In genomic region chr17:80719309-80719708, GRCm38 (mm10) we compare ENCODE assay signal across 15 mouse cellular contexts.
"Had no signal": no experiment of that assay in that cellular context is flagged by ENCODE, and none has a peak within 500 bp of the region (broad histone marks: within the 10 kb centered on the region; RNA-seq: fewer than 3 reads in every experiment).

No protein-coding gene starts in this region.

- H3K27me3 ChIP-seq: liver, embryonic 15.5 days; midbrain, embryonic 12.5 days; stomach, embryonic 15.5 days had no signal

- H3K36me3 ChIP-seq: liver, embryonic 15.5 days; midbrain, embryonic 12.5 days; stomach, embryonic 15.5 days had no signal

- DNase-seq: kidney, adult 9 months; kidney, postnatal 36 days; lung, adult 2 months; lung, postnatal 4 days; retina, postnatal 1 day; right cerebral cortex, postnatal 4 days; spleen, adult 18-20 months; thymus, postnatal 4 days had no signal

- H3K4me2 ChIP-seq: liver, embryonic 11.5 days; liver, embryonic 15.5 days; midbrain, embryonic 12.5 days; stomach, embryonic 15.5 days had no signal

- H3K4me3 ChIP-seq: left cerebral cortex, adult 2 months; limb, embryonic 10.5 days; liver, embryonic 15.5 days; midbrain, embryonic 12.5 days; stomach, embryonic 15.5 days had no signal

- H3K27ac ChIP-seq: left cerebral cortex, adult 2 months; limb, embryonic 10.5 days; liver, embryonic 15.5 days; midbrain, embryonic 12.5 days; stomach, embryonic 15.5 days had no signal

- H3K9me3 ChIP-seq: limb, embryonic 10.5 days; liver, embryonic 15.5 days; midbrain, embryonic 12.5 days; stomach, embryonic 15.5 days had no signal

- ATAC-seq: midbrain, embryonic 16.5 days had no signal

- H3K9ac ChIP-seq: liver, embryonic 15.5 days; midbrain, embryonic 12.5 days; stomach, embryonic 15.5 days had no signal
